Mouse (Mus musculus) ZHBTc4 (cell line): ENCODE data around the gene Ggact.

Experiments used
- DNase-seq: peaks from one replicate; pipeline ENCODE4 v3.0.0-alpha.2; 2011; ENCODE audit warnings: low read depth, low spot score

Gene Ggact

DNA sequence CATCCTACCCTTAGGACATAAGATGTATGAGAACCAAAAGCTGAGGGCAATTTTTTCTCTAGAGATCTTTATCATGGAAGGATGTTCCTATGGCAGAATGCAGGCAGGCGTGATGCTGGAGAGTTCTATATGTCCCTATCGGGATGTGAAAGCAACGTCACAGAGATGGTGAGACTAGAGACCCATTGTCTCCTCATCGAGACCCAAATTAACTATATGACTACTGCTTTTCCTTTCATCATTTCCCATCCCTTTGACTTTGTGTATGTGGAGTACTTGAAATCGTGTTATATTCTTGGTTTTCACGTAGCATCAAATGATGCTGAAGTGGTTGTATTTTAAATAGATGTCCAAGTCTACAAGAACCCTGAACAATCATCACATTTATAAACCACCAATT, at the start of gene Ggact:
Ggact (minus strand) TSS at position 101 of the 400 bp plus-strand sequence.
- no peak for DNase-seq

DNA sequence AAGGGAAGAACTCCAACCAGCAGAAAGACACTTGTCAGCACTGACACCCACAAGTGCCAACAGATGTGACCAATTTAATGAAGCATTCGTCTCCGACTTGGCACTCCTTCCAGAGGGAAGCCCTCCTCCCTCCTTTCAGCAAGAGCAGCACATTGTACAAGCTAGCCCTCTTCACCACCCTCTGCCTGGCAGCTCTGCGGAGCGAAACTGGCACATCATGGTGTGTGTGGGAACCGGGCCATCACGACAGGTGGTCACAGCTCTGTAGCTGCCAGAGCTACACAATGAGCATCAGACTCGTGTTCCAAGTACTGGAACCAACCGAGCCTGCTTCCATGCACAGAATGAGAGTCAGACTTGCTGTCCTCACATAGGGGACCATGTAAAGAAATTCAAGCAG, 44.4 kb upstream of the Ggact start:
- no peak for DNase-seq

DNA sequence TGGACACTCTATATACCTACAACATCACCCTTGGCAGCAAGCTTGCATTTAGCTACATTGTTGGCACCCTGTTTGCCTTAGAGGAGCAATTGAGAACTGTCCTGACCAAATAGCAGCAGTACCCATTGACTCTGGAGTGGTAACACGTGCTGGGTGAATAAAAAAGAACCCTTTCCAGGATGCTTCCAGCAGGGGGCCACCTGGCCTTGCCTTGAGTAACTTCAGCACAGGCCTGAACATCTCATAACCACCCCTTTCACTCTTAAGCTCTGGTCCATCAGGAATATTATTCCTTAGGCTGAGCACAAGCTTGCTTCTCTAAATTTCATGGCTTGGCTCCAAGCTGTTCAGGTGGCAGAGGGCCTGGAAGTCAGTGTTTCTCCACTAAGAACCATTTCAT, 39.8 kb upstream of the Ggact start:
- peak; percentile 57 for DNase-seq

DNA sequence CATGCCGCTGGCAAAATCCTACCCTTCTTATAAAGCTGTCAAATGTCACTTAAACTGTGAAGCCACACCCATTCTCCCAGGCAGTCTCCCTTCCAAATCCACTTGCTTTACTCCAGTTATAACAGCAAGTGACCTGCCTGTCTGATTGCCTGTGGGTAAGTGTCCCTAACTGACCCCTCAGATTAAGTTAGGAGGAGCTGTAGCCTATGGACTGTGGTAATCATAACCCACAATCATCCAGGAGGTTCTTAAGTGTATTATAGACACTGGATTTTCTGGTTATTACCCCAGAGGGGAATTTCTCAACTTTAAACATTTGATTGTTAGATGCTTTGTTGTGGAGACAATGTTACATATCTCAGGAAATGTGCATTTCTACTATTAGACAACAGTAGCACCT, 39.0 kb upstream of the Ggact start:
- DNase-seq = no peak

DNA sequence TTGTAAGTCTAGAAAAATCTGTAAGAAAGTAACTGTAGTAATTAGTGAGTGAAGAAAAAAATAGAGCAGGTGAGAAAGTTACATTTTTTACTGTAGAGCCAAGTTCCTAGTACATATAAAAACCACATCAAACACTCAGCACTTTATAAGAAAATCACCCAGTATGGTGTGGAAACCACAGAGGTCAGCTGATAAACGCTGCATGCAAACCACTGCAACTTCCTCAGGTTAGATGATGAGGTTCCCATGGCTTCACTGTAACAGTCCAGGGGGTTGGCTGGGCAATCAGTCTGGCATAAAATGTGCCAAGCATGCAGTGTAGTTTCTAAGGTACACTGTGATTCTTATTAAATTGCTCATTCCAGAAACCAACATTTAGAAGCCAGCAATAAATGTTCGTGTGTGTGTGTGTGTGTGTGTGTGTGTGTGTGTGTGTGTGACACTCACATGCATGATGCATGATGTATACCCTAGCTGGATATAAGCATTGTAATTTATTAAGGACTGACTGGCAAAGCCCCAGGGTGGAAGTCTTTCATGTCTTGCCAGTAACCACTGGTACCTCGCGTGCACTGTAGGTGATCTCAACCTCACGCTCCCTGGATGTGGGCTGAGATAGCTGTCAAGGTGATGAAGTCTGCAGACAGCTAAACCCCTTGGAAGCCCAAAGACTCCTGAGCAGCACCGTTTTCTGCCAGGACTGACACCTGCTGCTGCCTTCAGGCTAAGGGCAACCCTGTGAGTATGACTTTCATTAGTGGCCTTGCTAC, 38.3 kb upstream of the Ggact start:
- DNase-seq = no peak

GRCm38 (mm10) chr14:122950915-122951314, 37.4 kb upstream of the Ggact start:
- DNase-seq = peak; percentile 26

- no peak for DNase-seq
Measured at GRCm38 (mm10) chr14:122943475-122943853, 29.9 kb upstream of the Ggact start.

DNA sequence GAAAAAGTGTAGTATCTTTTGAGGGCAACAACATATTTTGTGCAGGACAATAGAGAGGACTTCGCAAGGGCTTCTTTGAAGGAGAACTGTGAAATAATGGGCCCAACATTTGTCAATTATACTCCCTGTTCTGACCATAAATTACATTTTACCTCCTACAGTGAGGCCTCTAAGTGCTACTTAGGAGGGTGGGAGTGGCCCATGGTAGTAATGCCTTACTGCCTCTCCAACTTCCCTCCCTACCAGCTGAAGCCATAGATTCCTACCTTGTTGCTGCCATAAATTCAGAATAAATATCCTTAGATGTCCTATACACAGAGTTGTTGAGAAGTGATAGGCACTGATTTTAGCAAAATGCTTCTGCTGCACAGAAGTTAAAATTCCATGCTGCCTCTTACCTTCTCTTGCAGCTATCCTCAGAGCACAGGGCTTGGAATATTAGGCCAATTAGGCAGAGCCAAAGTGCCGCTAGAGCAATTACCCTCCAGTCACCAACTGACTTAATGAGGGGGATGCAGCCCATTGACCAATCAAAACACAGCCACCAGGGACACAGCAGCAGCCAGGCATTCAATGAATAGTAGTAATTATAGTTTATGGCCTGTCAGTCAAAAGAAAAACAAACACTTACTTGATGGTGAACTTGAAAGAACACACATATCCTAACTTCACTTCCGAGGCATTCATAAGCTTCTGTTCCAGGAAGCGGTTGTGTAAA, 29.4 kb upstream of the Ggact start:
- DNase-seq = no peak

- DNase-seq = no peak
Measured at GRCm38 (mm10) chr14:122936460-122936859, 22.9 kb upstream of the Ggact start.

DNA sequence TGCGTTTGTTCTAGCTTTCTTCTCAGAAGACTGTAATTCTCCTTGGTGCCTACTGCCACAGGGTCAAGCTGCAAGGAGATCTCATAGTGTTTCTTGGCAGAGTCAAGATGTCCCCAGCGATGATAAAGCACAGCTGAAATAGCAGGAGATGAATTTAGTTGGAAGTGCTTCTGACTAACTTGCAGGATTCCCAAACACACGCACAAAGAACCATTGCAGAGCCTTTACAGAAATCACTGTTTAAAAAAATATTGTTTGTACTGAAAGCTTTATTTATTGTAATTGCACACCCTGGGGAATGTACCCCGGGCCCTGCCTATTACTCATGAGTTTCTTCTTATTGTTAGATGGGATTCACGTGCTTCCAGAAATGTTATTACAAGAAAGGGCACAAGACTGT, 6.5 kb upstream of the Ggact start:
- no peak for DNase-seq

GRCm38 (mm10) chr14:122917676-122918075, 4.1 kb upstream of the Ggact start:
- no peak for DNase-seq

DNA sequence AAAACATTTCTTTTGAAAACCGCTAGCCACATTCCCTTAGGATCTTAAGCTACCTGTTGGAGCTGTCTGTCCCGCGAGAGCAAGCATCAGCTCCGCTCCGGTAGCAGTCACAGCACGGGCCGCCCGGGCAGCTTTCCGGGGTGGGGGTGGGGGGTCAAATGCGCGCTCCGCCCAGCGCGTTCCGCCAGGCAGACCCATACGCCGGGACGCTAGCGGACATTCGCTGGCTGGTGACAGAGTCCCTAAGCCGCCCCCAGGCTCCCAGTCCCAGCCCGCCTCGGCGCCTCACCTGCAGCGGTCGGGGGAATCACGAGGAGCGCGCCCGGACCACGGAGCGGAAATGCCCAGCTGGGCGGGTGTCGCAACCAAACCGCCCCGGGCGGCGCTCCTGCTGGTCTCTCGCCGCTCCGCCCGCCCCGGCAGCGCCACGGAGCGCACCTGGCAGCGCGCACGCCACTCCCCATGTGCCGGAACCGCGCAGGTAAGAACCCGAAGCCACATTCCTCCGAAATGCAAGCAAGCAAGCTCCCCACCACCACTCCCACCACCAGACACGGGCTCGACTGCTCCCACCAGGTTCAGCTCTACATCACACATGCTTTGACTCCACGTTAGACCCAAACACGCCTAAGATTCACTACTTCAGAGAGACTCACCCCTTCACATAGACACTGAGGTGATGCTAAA, 602 bp downstream of the Ggact start:
- DNase-seq = peak; percentile 91

- no peak for DNase-seq
Measured at GRCm38 (mm10) chr14:122912137-122912536, 1.4 kb downstream of the Ggact start.

GRCm38 (mm10) chr14:122911265-122911664, 2.3 kb downstream of the Ggact start:
- DNase-seq = no peak

DNA sequence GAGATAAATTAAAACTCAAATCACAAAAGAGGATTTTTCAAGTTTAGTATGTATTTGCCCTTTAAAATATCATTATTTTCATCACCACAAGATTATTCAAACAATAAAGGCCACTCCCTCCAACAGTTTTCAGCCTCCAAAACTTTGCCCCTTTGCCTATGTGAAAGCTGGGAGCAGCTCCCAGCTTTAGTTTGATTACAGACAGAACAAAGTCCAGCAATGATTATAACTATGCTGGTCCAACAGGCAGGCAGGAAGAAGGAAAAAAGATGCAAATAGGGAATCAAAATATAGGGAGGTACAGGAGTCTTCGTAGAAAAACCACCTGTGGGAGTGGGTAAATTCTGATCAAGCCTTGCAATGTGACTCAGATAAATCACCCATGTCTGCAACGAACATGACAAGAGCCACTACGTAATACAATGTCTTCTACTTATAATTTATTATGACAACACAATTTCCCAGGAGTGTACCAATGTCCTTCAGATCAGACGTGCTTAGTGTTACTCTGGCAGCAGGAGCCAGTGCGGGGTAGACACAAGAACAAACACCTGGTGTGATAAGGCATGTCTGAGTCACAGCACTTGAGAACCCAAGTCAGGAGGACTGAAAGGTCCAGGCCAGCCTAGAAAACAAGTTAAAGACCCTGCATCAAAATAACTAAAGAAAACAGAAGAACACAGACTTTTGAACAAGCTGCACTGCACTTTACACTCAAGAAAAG, 4.0 kb downstream of the Ggact start:
- DNase-seq = no peak

GRCm38 (mm10) chr14:122908075-122908474, 5.5 kb downstream of the Ggact start:
- no peak for DNase-seq

GRCm38 (mm10) chr14:122905007-122905406, 8.6 kb downstream of the Ggact start:
- no peak for DNase-seq

- no peak for DNase-seq
Measured at GRCm38 (mm10) chr14:122903923-122904351, 9.6 kb downstream of the Ggact start.

- DNase-seq = no peak
Measured at GRCm38 (mm10) chr14:122902884-122903283, 10.7 kb downstream of the Ggact start.

DNA sequence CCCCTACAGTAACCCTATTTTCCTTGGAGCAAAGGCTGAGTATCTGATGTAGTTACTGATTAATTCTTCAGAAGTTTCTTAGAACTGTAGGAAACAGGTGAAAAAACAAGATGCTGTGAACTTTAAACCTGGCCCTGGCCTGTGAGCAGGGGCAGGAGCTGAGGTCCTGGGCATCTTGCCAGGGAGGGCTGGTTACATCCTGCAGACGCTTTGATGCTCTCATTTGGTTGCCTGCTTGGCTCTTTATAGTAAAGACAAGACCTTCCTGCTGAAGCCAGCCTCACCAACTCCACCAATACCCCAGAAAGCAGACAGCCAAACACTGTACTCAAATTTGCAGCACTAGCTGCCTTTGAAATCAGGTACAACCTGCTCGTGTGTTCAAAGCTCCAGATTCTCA, 11.4 kb downstream of the Ggact start:
- no peak for DNase-seq

DNA sequence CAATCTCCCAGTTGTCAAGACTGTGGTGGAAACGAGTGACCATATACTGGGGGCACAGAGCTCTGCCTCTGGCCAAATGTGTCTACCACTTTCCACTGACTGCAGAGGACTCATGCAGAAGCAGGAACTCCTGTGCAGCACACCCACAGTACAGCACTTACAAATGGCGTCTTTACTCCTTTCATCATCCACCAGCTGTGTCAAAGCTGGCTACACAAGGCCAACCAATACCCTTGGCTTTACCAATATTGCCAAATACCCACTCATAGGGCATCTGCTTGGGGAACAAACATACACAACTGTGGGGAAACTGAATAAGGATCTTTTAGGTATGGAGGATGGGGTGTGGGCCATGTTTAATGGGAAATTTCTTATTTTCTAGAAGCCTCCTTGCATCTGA, 11.8 kb downstream of the Ggact start:
- DNase-seq = no peak

DNA sequence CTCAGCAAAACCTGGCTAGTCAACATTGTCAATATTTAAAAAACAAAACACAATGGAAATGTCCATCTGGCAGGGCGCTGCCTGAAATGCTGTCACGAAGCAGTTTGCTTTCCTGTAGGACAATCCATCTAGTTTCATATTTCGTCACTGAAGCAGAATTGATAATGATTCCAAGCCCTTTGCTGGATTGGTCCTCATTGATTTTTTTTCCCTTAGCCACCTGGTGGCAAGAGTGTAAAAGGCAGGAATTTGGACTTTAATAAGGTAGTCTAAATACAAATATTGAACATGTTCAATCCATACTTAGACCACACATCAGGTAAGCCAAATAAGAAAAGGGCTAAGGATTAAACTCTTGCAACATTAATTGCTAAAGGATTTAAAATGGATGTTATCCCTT, 12.4 kb downstream of the Ggact start:
- DNase-seq = no peak
